Mouse (Mus musculus): ENCODE results near the gene Bbx. TPM values are rescaled to one million over a fixed set of nuclear protein-coding genes. Genes with fewer than 3 reads are reported as not detected.

Gene Bbx
- total and polyA plus RNA-seq, 3 experiments, result 3.6 to 14.7 (median 13.4) TPM

GRCm38 (mm10) chr16:50324292-50324691, 107.9 kb downstream of the Bbx start:
- DNase-seq, result no peak
- Histone ChIP-seq H3K36me3 (ENCODE audit: control insufficient read depth, insufficient read depth, low read length) (0 out of 2 replicates have a peak, but pooled peaks cover 2% of the 10 kb centered on the region), H3K79me2 (replicated peaks; ENCODE audit: control insufficient read depth, insufficient read depth, low read length) (no peaks in the 10 kb centered on the region), H3K27ac (no peak overlapping the region), H3K4me1 (ENCODE audit: control insufficient read depth, insufficient read depth, low read length) (no peaks in the 10 kb centered on the region), H3K9ac (ENCODE audit: low read depth, low read length) (no peak overlapping the region), H3K4me3 (no peak overlapping the region), H3K27me3 (ENCODE audit: control insufficient read depth, insufficient read depth, low read length) (no peaks in the 10 kb centered on the region)
- intact Hi-C loops (cut with DNase I), result no loop called here
- WGBS, result 94% methylated on average over 6 of the region's 6 CpGs
- TF ChIP-seq CTCF (IDR thresholded peaks at IDR 0.05), result no peak
- TF ChIP-seq POLR2A (IDR thresholded peaks at IDR 0.05; ENCODE audit: insufficient read depth, low read depth, low read length), result no peak
- TF ChIP-seq EP300 (IDR thresholded peaks at IDR 0.05; ENCODE audit: insufficient read depth, low read depth, low read length), result no peak

- TF ChIP-seq POLR2A (IDR thresholded peaks at IDR 0.05; ENCODE audit: insufficient read depth, low read depth, low read length) (no peak), CTCF (IDR thresholded peaks at IDR 0.05) (peak; percentile 55), EP300 (IDR thresholded peaks at IDR 0.05; ENCODE audit: insufficient read depth, low read depth, low read length) (no peak)
- Histone ChIP-seq H3K79me2 (replicated peaks; ENCODE audit: control insufficient read depth, insufficient read depth, low read length) (no peaks in the 10 kb centered on the region), H3K9ac (ENCODE audit: low read depth, low read length) (no peak overlapping the region), H3K4me3 (no peak overlapping the region), H3K27me3 (ENCODE audit: control insufficient read depth, insufficient read depth, low read length) (no peaks in the 10 kb centered on the region), H3K27ac (no peak overlapping the region), H3K36me3 (ENCODE audit: control insufficient read depth, insufficient read depth, low read length) (no peaks in the 10 kb centered on the region), H3K4me1 (ENCODE audit: control insufficient read depth, insufficient read depth, low read length) (no peaks in the 10 kb centered on the region)
- 67% methylated on average over 3 of the region's 3 CpGs for WGBS
- intact Hi-C loops (cut with DNase I), result no loop called here
- DNase-seq, result no peak
Observed at GRCm38 (mm10) chr16:50321368-50321767, 110.8 kb downstream of the Bbx start.

- TF ChIP-seq POLR2A (IDR thresholded peaks at IDR 0.05; ENCODE audit: insufficient read depth, low read depth, low read length), result no peak
- TF ChIP-seq EP300 (IDR thresholded peaks at IDR 0.05; ENCODE audit: insufficient read depth, low read depth, low read length), result no peak
- TF ChIP-seq CTCF (IDR thresholded peaks at IDR 0.05), result no peak
- intact Hi-C loops (cut with DNase I), result no loop called here
- Histone ChIP-seq H3K4me3 (no peak overlapping the region), H3K36me3 (ENCODE audit: control insufficient read depth, insufficient read depth, low read length) (no peaks in the 10 kb centered on the region), H3K79me2 (replicated peaks; ENCODE audit: control insufficient read depth, insufficient read depth, low read length) (no peaks in the 10 kb centered on the region), H3K4me1 (ENCODE audit: control insufficient read depth, insufficient read depth, low read length) (no peaks in the 10 kb centered on the region), H3K27ac (no peak overlapping the region), H3K9ac (ENCODE audit: low read depth, low read length) (no peak overlapping the region), H3K27me3 (ENCODE audit: control insufficient read depth, insufficient read depth, low read length) (no peaks in the 10 kb centered on the region)
- no peak for DNase-seq
- WGBS, result 65% methylated on average over 3 of the region's 3 CpGs
Observed at GRCm38 (mm10) chr16:50318255-50318654, 113.9 kb downstream of the Bbx start.

- Histone ChIP-seq H3K4me1 (ENCODE audit: control insufficient read depth, insufficient read depth, low read length) (no peaks in the 10 kb centered on the region), H3K27ac (no peak overlapping the region), H3K4me3 (no peak overlapping the region), H3K27me3 (ENCODE audit: control insufficient read depth, insufficient read depth, low read length) (no peaks in the 10 kb centered on the region), H3K36me3 (ENCODE audit: control insufficient read depth, insufficient read depth, low read length) (no peaks in the 10 kb centered on the region), H3K79me2 (replicated peaks; ENCODE audit: control insufficient read depth, insufficient read depth, low read length) (no peaks in the 10 kb centered on the region), H3K9ac (ENCODE audit: low read depth, low read length) (no peak overlapping the region)
- intact Hi-C loops (cut with DNase I), result no loop called here
- 80% methylated on average over 1 of the region's 1 CpGs for WGBS
- DNase-seq, result no peak
- TF ChIP-seq EP300 (IDR thresholded peaks at IDR 0.05; ENCODE audit: insufficient read depth, low read depth, low read length) (no peak), CTCF (IDR thresholded peaks at IDR 0.05) (no peak)
Observed at GRCm38 (mm10) chr16:50315349-50315969, 116.7 kb downstream of the Bbx start.

- Histone ChIP-seq H3K36me3 (ENCODE audit: control insufficient read depth, insufficient read depth, low read length) (no peaks in the 10 kb centered on the region), H3K27me3 (ENCODE audit: control insufficient read depth, insufficient read depth, low read length) (no peaks in the 10 kb centered on the region), H3K4me3 (no peak overlapping the region), H3K4me1 (ENCODE audit: control insufficient read depth, insufficient read depth, low read length) (peaks cover 1% of the 10 kb centered on the region; the same call in 1 of the 2 replicates), H3K79me2 (replicated peaks; ENCODE audit: control insufficient read depth, insufficient read depth, low read length) (no peaks in the 10 kb centered on the region), H3K27ac (no peak overlapping the region), H3K9ac (ENCODE audit: low read depth, low read length) (no peak overlapping the region)
- intact Hi-C loops (cut with DNase I), result no loop called here
- DNase-seq, result no peak
- TF ChIP-seq EP300 (IDR thresholded peaks at IDR 0.05; ENCODE audit: insufficient read depth, low read depth, low read length) (no peak), POLR2A (IDR thresholded peaks at IDR 0.05; ENCODE audit: insufficient read depth, low read depth, low read length) (no peak), CTCF (IDR thresholded peaks at IDR 0.05) (no peak)
- 89% methylated on average over 4 of the region's 4 CpGs for WGBS
Observed at GRCm38 (mm10) chr16:50311588-50311987, 120.6 kb downstream of the Bbx start.

GRCm38 (mm10) chr16:50309411-50310042, 122.7 kb downstream of the Bbx start:
- H3K79me2 ChIP-seq (replicated peaks; ENCODE audit: control insufficient read depth, insufficient read depth, low read length), result no peaks in the 10 kb centered on the region
- peak; percentile 80 to 85 for DNase-seq
- TF ChIP-seq EP300 (IDR thresholded peaks at IDR 0.05; ENCODE audit: insufficient read depth, low read depth, low read length) (no peak), CTCF (IDR thresholded peaks at IDR 0.05) (no peak), POLR2A (IDR thresholded peaks at IDR 0.05; ENCODE audit: insufficient read depth, low read depth, low read length) (no peak)
- H3K4me1 ChIP-seq (ENCODE audit: control insufficient read depth, insufficient read depth, low read length), result peaks cover 1% of the 10 kb centered on the region; the same call in 1 of the 2 replicates
- intact Hi-C loops (cut with DNase I), result loop anchor here (5.0 kb wide), 1 partner anchor 423 kb away; no protein-coding TSS in a partner anchor
- H3K27ac ChIP-seq, result no peak overlapping the region
- 26% methylated on average over 9 of the region's 9 CpGs for WGBS
- H3K27me3 ChIP-seq (ENCODE audit: control insufficient read depth, insufficient read depth, low read length), result no peaks in the 10 kb centered on the region
- H3K4me3 ChIP-seq, result no peak overlapping the region
- no peak overlapping the region for H3K9ac ChIP-seq (ENCODE audit: low read depth, low read length)
- H3K36me3 ChIP-seq (ENCODE audit: control insufficient read depth, insufficient read depth, low read length), result no peaks in the 10 kb centered on the region
